Mouse (Mus musculus): Measurements from ENCODE around the gene Ptger3.
A peak's percentile ranks its signal among the peaks of the same experiment; 100 is the strongest.

Ptger3 gene

DNA sequence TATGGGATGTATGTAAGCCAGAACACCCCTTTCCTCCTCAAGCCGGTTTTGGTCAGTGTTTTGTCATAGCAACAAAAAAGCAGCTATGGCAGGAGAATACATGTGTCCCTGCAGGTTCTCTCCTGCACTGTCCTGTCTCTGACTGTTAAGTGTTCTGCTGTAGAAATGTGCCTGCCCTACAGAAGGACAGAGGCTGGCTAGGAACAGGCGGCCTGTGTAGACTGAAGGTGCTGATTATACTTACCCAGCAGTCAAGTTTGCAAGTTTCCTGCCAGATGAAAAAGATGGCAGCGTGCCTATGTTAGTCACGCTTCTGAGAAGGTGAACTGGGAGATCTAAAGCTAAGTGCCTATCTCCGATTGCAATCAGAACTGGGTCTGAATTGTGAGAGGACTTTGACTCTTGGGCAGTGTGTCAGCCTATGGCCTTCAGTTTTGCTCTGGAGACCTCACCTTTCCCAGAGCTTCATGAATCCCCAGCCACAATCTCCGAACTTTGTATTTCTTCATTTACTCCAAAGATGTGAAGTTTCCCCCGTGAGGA, 31.2 kb downstream of the Ptger3 start:
- no peak for DNase-seq

DNA sequence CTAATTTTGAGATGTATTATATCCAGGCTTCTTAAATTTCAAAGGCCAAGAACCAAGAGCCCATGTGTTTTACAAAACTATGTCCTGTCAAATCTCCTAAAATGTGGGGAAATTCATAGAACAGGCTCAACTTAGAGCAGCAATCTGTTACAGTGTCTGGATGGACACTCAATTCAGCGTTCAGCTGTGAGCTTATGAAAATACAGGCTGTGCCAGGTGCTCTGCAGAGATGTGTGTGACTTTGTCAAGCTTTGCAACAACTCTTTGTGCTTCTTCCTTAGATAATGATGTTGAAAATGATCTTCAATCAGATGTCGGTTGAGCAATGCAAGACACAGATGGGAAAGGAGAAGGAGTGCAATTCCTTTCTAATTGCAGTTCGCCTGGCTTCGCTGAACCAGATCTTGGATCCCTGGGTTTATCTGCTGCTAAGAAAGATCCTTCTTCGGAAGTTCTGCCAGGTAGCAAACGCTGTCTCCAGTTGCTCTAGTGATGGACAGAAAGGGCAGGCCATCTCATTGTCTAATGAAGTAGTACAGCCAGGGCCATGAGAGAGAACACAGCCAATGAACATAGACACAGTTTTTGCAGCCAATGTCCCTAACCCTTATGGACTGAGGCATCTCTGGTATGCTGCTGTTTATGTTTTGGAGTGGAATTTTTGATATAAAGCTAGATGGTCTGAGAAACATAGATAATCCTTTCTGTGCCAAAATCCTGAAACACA, 38.2 kb downstream of the Ptger3 start:
- no peak for DNase-seq

DNA sequence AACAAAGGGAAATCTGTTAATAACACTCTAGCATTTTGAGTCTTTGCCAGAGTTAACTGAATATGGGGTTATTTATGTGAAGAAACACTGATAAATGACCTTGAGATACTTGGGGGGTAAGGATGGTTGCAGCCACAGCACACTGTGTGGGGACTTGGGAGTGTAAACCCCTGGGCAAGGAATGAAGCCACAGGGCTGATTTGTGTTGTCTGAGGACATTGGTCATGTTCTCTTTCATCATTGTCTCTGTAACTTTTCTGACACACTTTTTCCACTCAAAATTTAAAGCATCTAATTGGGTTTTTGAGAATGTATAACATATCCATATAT, 38.7 kb downstream of the Ptger3 start:
- DNase-seq, result no peak

DNA sequence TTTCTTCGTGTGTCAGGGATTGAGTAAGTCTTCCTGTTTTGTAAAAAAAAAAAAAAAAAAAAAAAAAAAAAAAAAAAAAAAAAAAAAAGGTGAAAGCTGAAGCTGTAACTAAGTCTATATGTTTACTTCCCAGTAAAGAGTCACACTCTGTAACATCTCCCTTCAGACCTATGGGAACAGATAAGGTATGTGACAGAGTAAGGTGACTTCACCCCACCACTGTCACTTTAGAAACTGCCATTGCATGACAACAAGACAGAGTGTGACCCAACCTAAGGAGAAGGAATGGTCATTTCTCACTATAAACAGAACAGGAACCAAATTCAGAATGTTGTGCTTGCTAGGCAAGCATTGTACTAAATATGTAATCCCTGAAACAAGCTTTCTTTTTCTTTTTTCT, 46.9 kb downstream of the Ptger3 start:
- DNase-seq, result no peak

DNA sequence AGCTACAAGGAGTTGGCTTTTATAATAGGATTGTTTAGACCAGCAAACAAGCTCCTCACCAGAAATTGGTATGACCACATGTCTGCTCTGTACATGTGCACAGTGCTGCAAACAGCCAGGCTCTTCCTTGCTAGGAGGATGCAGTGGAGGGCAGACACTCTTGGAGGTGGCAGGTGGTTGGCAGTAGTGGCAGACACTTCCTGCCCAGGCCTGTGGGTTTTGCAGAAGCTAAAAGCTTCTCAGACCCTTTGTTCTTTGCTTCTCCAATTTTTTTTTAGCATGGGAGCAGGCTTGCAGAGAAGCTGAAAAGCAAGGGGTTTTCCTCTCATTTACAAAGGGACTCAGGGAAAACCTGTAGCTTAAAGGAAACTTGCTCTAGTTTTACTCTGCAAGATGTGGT, 50.3 kb downstream of the Ptger3 start:
- DNase-seq, result peak; percentile 72

DNA sequence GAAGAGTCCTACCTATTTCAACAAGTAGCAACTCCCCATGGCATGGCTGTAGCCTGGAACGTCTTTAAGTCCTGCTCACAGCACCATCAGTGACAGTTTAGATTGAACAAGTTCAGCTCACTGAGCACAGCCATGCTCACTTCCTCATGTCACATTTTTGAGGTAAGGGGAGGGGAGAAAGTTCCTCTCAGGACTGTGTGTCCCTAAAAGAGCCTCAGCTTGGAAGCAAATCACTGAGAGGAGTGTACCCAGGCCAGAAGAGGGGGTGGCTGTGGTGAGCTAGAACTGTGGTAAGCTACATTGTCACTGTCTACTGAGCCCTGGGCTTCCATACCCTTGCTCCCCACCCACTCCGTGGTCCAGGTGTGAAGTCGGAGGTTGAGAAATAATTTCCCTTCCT, 60.7 kb downstream of the Ptger3 start:
- no peak for DNase-seq

DNA sequence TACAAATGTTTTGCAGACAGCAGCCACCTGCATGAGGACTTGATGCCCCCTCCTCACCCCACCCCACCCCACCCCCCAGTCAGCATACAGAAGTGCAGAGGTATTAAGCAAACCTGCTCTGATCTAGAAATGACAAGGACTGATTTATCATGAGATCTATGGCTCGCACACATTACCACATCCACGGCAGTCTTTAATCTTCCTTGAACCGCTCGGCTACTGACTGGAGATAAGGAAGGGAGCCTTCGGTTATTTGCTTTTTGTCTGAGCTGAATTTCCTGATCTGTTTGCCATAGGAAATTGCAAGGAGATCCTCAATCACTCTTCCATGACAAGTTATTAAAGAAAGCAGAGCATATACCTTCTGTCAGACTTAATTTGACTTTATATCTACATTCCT, 64.0 kb downstream of the Ptger3 start:
- DNase-seq, result no peak

DNA sequence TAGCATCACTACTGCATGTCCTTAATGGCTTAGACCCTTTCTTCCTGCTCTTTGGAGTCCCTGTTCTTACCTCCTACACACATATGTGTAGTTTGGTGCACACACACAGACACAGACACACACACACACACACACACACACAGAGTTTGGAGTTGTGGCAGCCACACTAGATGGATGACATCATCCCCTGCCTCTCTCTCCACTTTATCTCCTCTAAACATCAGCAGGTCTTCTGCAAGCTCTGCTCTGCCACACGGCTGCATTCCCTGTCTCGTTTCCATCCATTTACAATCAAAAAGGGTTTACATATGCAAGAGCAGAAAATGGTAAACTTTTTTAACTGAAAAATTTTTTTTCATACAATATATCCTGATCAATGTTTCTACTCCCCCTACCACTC, 64.7 kb downstream of the Ptger3 start:
- no peak for DNase-seq

DNA sequence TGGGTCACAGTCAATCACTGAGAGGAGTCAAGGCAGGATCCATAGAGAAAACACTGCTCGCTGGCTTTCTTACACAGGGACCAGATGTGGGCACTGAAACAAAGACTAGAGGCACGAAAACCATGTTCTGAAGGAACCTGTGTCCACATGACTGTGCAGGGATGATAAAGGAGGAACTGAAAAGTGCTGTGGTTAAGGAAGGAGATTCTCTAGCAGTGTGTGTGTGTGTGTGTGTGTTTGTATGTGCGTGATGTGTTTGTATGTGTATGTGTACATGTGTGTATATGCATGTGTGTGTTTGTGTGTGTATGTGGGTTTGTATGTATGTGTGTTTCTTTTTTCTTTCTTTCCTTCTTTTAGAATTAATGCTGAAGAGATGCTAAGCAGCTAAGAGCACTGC, 67.7 kb downstream of the Ptger3 start:
- no peak for DNase-seq

DNA sequence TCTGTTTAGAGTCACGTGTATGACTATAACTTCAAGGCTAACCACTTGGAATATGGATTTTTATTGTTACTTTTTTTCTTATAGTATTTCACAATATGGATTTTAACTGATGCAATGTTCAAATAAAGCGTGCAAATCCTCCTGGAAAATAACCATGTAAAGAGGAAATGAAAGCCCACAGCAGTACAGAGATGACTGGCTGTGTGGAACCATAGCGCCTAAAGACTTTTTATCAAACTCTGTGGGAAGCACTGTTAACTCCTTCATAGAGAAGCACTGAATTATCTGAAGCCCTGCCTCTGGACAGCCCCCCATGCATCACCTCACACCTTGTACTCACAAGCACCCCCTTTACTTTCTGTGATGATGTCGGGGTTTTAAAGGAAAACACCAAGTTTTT, 69.0 kb downstream of the Ptger3 start:
- DNase-seq, result no peak

DNA sequence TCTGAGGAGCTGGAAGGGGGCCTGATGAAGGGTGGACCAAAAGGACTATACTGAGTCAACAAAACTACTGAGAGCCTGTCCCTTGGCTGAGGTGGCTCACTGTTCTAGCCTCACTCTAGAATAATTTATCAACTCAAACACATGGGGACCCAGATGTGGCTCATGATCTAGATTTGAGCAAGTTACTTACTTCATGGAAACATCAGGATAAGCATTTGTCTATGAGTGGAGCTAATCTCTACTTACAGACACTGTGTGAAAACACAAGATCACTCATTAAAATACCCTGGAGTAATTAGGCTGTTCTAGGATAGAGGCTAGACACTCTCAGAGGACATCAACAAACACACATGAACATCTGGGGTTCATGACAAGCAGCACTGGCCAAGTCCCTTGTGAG, 70.2 kb downstream of the Ptger3 start:
- no peak for DNase-seq

DNA sequence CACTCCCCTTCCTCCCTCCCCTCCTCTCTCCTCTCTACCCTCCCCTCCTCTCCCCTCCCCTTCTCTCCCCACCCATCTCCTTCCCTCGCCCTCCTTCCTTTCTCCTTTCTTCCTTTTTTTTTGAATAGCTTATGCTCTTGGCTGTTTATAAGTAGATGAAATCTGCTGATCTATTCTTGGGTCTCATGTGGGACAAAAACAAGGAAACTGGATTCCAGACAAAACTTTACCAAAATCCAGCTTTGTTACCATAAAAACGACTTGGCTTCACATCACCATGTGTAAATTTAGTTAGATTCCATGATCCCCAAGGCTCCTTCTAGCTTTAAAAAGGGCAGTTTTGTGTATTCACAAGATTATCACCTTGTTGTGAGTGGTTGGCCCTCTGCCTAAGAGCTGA, 70.6 kb downstream of the Ptger3 start:
- DNase-seq, result no peak

DNA sequence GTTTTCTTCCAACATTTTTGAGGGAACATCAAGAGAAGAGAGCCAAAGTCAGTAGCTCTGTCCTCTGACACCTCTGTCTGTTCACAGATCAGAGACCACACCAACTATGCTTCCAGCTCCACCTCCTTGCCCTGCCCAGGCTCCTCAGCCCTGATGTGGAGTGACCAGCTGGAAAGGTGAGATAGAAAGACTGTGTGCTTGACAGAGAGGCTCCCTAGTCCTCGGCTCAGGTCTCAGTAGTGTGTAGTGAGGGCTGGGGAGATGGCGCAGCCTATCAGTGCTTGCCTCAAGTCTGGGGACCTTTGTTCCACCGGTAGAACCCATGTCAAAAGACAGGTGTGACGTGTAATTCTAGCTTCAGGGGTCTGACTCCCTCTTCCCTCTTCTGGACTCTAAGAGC, 74.9 kb downstream of the Ptger3 start:
- no peak for DNase-seq

DNA sequence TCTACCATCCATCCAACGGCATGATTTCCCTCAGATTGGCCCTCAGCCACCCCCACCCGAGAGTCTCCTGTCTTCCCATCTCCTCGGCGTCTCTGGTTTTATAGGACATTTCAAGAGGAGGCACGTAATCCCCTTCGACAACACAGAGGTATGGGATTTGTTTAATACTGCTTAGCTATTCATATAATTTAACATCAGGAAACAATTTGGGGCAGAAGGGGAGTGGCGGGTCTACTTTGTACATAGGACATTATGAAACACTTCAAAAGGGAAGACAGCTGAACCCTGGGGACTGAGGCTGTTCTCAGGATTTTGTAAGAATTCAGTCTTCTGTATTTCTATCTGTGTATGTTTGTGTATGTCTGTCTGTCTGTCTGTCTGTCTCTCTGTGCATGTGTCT, 94.9 kb downstream of the Ptger3 start:
- no peak for DNase-seq

DNA sequence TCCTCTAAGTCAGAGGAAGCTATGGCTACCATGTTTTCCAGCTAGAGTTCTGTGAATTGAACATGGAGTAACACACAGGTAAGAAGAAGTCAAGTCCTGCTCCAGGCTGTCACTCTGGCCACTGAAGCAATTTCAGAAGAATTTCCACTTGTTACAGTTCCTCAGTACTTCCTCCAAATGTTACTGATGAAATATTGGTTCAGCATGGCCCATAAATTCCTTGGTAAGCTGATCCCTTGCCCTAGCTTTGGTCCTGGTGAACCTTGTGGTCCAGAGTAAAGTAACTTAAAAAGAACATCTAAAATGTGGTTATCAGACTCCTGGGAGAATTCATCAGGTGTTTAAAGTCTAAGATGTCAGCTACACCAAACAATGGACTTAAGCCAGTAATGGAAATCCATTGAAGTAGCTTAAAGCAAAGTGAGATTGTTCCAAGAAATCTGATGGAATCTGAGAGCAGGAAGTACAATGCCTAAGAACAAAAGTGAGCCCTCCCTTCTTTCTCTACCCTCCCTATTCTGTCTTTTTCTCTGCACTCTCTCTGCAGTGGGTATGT, 97.9 kb downstream of the Ptger3 start:
- DNase-seq, result no peak

DNA sequence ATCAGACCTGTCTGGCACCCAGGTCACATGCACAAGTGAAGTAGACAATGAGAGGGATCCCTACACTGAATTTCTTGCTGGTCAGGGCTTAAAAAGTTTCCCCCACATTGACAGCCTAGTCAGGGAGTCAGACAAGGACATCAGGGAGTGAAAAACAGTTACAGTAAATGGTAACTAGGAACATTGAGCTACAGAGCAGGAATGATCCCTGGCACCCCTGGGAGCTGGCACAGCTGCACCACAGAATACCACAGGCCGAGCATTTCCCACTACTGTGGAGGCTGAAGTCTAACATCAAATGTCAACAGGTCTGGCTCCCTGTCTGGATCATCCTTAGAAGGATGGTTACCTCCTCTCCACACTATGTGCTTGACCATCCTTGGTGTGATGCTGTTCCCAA, 98.8 kb downstream of the Ptger3 start:
- no peak for DNase-seq

DNA sequence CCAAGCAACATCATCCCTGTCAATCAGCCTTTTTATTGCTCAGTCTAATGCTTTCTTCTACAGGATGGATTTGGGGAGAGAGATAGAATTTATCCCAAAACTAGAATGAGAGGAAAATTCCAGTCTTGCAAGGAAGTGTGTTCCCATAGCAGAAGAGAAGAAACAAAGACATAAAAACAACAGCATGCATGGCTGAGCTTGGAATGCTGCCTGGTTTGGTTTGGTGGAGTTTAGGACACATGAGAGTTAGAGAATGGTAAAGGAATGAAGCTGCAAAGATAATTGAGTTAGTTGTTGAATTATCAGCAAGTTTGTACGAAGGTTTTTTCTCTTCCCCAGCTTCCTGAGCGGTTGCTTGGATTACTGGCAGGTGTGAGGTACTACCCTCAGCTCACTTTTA, 99.5 kb downstream of the Ptger3 start:
- no peak for DNase-seq

DNA sequence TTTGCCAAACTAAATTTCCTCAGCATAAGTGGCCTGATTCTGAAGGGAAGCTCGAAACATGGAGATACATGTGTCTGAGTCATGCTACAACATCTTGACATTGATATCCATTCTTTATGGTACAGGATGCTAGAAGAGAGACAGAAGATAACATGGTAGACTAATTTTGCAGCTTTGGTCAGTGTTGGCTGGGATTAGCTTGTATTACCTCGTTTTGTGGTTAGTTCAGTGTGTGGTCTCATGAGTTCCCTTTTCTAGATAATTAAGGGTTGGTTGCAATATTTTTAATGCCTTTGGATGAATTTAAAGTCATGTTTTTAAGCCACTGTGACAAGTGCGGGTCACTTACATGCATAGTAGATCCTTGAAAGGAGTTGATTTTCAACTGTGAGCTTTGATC, 119.4 kb downstream of the Ptger3 start:
- DNase-seq, result no peak

DNA sequence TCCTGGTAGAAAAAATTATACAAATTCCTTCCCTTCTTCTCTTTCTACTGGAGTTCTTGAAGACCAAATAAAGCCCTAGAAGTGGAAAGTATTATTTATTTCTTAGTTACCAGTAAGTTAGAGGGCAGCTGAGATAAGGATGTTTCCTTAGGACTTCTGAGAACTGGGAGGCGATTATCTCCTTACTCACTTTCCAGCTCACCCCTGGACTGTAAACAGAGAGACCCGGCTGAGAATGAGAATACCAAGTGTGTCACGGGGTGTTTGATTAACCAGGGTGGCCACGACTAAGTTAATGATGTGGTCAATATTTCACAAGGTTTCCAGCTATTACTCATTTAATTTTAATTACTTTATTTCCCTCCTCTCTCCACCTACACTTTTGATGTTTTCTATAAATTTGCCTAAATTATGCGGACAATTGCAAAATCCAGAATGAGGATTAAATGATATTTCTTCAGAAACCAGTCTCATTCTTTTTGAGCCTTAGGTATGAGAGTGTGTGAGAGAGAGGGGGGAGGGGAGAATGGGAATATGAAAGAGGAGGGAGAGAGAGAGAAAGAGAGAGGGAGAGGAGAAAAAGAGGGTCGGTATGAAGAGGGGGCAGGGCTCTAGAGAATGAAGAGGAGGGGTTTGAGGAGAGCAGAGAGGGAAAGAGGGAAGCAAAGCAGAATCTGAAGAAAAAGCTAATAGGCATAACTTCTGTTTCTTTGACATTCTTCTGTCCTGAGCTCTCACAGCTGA, 121.9 kb downstream of the Ptger3 start:
- no peak for DNase-seq
